Mouse (Mus musculus) embryonic facial prominence, embryonic 11.5 days (tissue): ENCODE data around the gene Tmem117. TPM values are rescaled to one million over a fixed set of nuclear protein-coding genes. Genes with fewer than 3 reads are reported as not detected.

Experiments
- polyA plus RNA-seq: library from polyadenylated mRNA; unstranded; fragments of >200 nt; fragmentation: Nextera tagmentation; extraction: Ambion mirVana; gene quantifications from 2 replicates; pipeline ENCODE4 v1.2.1, GENCODE M21; 2014

Gene Tmem117
- polyA plus RNA-seq, 1 experiment from 2014 or later = 1.9 TPM

Other genes with a start within 250 kb of the Tmem117 start
- gene Adamts20, start 163.8 kb upstream of the Tmem117 start, polyA plus RNA-seq = 6.8 and 8.8 TPM in 2 replicates
- 11.5 and 12.0 TPM in 2 replicates for gene Pus7l, start 85.7 kb upstream of the Tmem117 start, polyA plus RNA-seq
- 2.1 and 2.9 TPM in 2 replicates for gene Irak4, start 85.6 kb upstream of the Tmem117 start, polyA plus RNA-seq
- 79.8 and 80.3 TPM in 2 replicates for gene Twf1, start 39.3 kb upstream of the Tmem117 start, polyA plus RNA-seq